ENCODE assay signal across 8 mouse cellular contexts in genomic region chrX:106920175-106920827, GRCm38 (mm10). TPM values are rescaled to one million over a fixed set of nuclear protein-coding genes. Genes with fewer than 3 reads are reported as not detected.
DNase-seq lines count a peak whose midpoint lies in the region; ATAC-seq lines count a peak whose summit lies in the region.

Gene Lpar4 (plus strand): TSS chrX:106920625.

- H3K9ac ChIP-seq in embryonic facial prominence, embryonic 13.5 days = peak within 1 kb of the TSS; percentile 67
- H3K9ac ChIP-seq in heart, embryonic 14.5 days (ENCODE audit: low read length) = peak within 1 kb of the TSS; percentile 65

- H3K4me3 ChIP-seq in embryonic facial prominence, embryonic 13.5 days = peak within 1 kb of the TSS; percentile 47
- peak within 1 kb of the TSS; percentile 42 to 56 for H3K4me3 ChIP-seq in heart, embryonic 14.5 days (ENCODE audit: control insufficient read depth in 1 of 2, insufficient read depth in 1 of 2, low read depth in 1 of 2, low read length in 2 of 2)

- 20% methylated on average over 11 of the region's 11 CpGs for WGBS in embryonic facial prominence, embryonic 13.5 days
- WGBS in heart, embryonic 14.5 days = 21% methylated on average over 11 of the region's 11 CpGs

- H3K36me3 ChIP-seq in embryonic facial prominence, embryonic 13.5 days = no peaks in the 10 kb centered on the region
- H3K36me3 ChIP-seq in heart, embryonic 14.5 days (ENCODE audit: control insufficient read depth, insufficient read depth, low read length) = no peaks in the 10 kb centered on the region

- DNase-seq in urinary bladder, postnatal 14 days (ENCODE audit: low spot score) = peak; percentile 14
- DNase-seq in urinary bladder, postnatal 10 days (ENCODE audit: low spot score) = no peak
- peak; percentile 65 for DNase-seq in kidney, postnatal 10 days
- DNase-seq in lung, postnatal 25 days (ENCODE audit: low spot score) = peak; percentile 6
- peak; percentile 67 for DNase-seq in retina, postnatal 1 day
- DNase-seq in frontal cortex, adult 2 months (ENCODE audit: extremely low spot score in 1 of 2, low spot score in 1 of 2) = no peak

- peak within 1 kb of the TSS; percentile 72 for H3K27ac ChIP-seq in embryonic facial prominence, embryonic 13.5 days
- peak within 1 kb of the TSS in 1 of 2 experiments; percentile 62; a peak in 3 of 4 replicates for H3K27ac ChIP-seq in heart, embryonic 14.5 days (replicated peaks in 1 of 2; ENCODE audit: control insufficient read depth in 1 of 2, insufficient read depth in 1 of 2, low read depth in 2 of 2, low read length in 2 of 2)

- no peaks in the 10 kb centered on the region for H3K4me1 ChIP-seq in embryonic facial prominence, embryonic 13.5 days
- H3K4me1 ChIP-seq in heart, embryonic 14.5 days (ENCODE audit: control insufficient read depth in 2 of 2, insufficient read depth in 2 of 2, low read length in 2 of 2) = no peaks in the 10 kb centered on the region

- peak within 1 kb of the TSS; percentile 52 for H3K4me2 ChIP-seq in embryonic facial prominence, embryonic 13.5 days
- H3K4me2 ChIP-seq in heart, embryonic 14.5 days (ENCODE audit: low read length) = peak within 1 kb of the TSS; percentile 57

- ATAC-seq in embryonic facial prominence, embryonic 13.5 days (ENCODE audit: insufficient number of reproducible peaks, insufficient read depth, low FRiP score, low TSS enrichment, low read depth) = no peak
- no peak for ATAC-seq in heart, embryonic 14.5 days (ENCODE audit: insufficient number of reproducible peaks, insufficient read depth, low FRiP score, low read depth)

- no peaks in the 10 kb centered on the region for H3K9me3 ChIP-seq in embryonic facial prominence, embryonic 13.5 days
- H3K9me3 ChIP-seq in heart, embryonic 14.5 days (ENCODE audit: control insufficient read depth, low read length) = no peaks in the 10 kb centered on the region

- no peaks in the 10 kb centered on the region for H3K27me3 ChIP-seq in embryonic facial prominence, embryonic 13.5 days
- no peaks in the 10 kb centered on the region for H3K27me3 ChIP-seq in heart, embryonic 14.5 days (ENCODE audit: control insufficient read depth, insufficient read depth, low read length)

RNA-seq across cellular contexts. Expression of gene Lpar4, which starts in this region (rescaled TPM):
- 28.8 and 35.8 TPM in 2 replicates for polyA plus RNA-seq in embryonic facial prominence, embryonic 13.5 days (2015; fragmentation: Nextera tagmentation; extraction: Ambion mirVana)
- 11.5 and 11.8 TPM in 2 replicates for polyA plus RNA-seq in heart, embryonic 14.5 days (2014; fragmentation: Nextera tagmentation; extraction: Ambion mirVana)
- 1.1 and 1.3 TPM in 2 replicates for polyA plus RNA-seq in frontal cortex, adult 2 months (2012; rRNA removed)

Comparison
In these comparisons a context has a peak if more than half of its experiments do, and no peak if none do; other contexts are left out.
1. DNase-seq: peak in urinary bladder, postnatal 14 days (single experiment), kidney, postnatal 10 days (single experiment), lung, postnatal 25 days (single experiment) and retina, postnatal 1 day (single experiment); none in urinary bladder, postnatal 10 days (single experiment) and frontal cortex, adult 2 months (0 of 2).